Mouse (Mus musculus) heart, embryonic 11.5 days (tissue): ENCODE measurements around the gene Myo10. TPM values are rescaled to one million over a fixed set of nuclear protein-coding genes. Genes with fewer than 3 reads are reported as not detected.

Experiments used
- ATAC-seq: fragments of 200-750 bp; cut with Nextera tagmentation; replicated peaks from 2 replicates; pipeline ENCODE4 v1.8.0; 2017; ENCODE audit warnings: moderate library complexity; ENCODE audit not compliant: insufficient number of reproducible peaks, low FRiP score, low TSS enrichment
- H3K27ac ChIP-seq: fragments of 300-500 bp; sonication (generic); 2 replicates; pipeline ENCODE4 v1.5.1; 2014; ENCODE audit warnings: mild to moderate bottlenecking, low read depth, low read length
- H3K27me3 ChIP-seq: fragments of 300-500 bp; sonication (generic); 2 replicates; pipeline ENCODE4 v1.6.1; 2014; ENCODE audit warnings: mild to moderate bottlenecking, low read length, mixed read lengths; ENCODE audit not compliant: control insufficient read depth, insufficient read depth
- H3K36me3 ChIP-seq: fragments of 300-500 bp; sonication (generic); 2 replicates; pipeline ENCODE4 v1.6.1; 2014; ENCODE audit warnings: mild to moderate bottlenecking, low read length, moderate library complexity, mixed read lengths; ENCODE audit not compliant: control insufficient read depth, insufficient read depth
- H3K4me1 ChIP-seq: fragments of 300-500 bp; sonication (generic); 2 replicates; pipeline ENCODE4 v1.6.1; 2014; ENCODE audit warnings: low read length; ENCODE audit not compliant: control insufficient read depth, insufficient read depth
- H3K4me2 ChIP-seq: fragments of 300-500 bp; sonication (generic); 2 replicates; pipeline ENCODE4 v1.6.1; 2014; ENCODE audit warnings: mild to moderate bottlenecking, moderate library complexity
- H3K4me3 ChIP-seq: fragments of 300-500 bp; sonication (generic); 2 replicates; pipeline ENCODE4 v1.5.1; 2014; ENCODE audit warnings: low read depth, low read length
- H3K9ac ChIP-seq: fragments of 300-500 bp; sonication (generic); 2 replicates; pipeline ENCODE4 v1.6.1; 2014; ENCODE audit warnings: mild to moderate bottlenecking, low read depth, low read length, moderate library complexity
- H3K9me3 ChIP-seq: fragments of 300-500 bp; sonication (generic); replicated peaks from 2 replicates; pipeline ENCODE4 v1.6.1; 2016; ENCODE audit warnings: low read length; ENCODE audit not compliant: control insufficient read depth
- WGBS: fragments of 180-500 bp; shearing (Covaris S2); extraction: QIAGEN DNeasy Blood & Tissue Kit; methylation state at CpG from one replicate; pipeline ENCODE4 v1.1.7; 2014; ENCODE audit not compliant: insufficient replicate concordance; 5-methylcytosine and 5-hydroxymethylcytosine counted together
- polyA plus RNA-seq: library from polyadenylated mRNA; unstranded; fragments of >200 nt; fragmentation: Nextera tagmentation; extraction: Ambion mirVana; gene quantifications from 2 replicates; pipeline ENCODE4 v1.2.1, GENCODE M21; 2014

The Myo10 gene
- polyA plus RNA-seq, 1 experiment from 2014 or later = 15.4 TPM

- Histone ChIP-seq H3K27ac (no peak overlapping the region), H3K4me3 (no peak overlapping the region), H3K27me3 (no peaks in the 10 kb centered on the region), H3K9ac (no peak overlapping the region), H3K36me3 (peaks cover 9% of the 10 kb centered on the region), H3K4me2 (no peak overlapping the region), H3K4me1 (no peaks in the 10 kb centered on the region), H3K9me3 (no peaks in the 10 kb centered on the region)
- ATAC-seq = no peak
- WGBS = 53% methylated on average over 3 of the region's 3 CpGs
Measured at GRCm38 (mm10) chr15:25796353-25796752, 174.0 kb downstream of the Myo10 start.

- 83% methylated on average over 8 of the region's 8 CpGs for WGBS
- H3K4me1 ChIP-seq = no peaks in the 10 kb centered on the region
- H3K27ac ChIP-seq = no peak overlapping the region
- no peaks in the 10 kb centered on the region for H3K9me3 ChIP-seq
- H3K9ac ChIP-seq = no peak overlapping the region
- no peaks in the 10 kb centered on the region for H3K27me3 ChIP-seq
- no peak for ATAC-seq
- peaks cover 9% of the 10 kb centered on the region for H3K36me3 ChIP-seq
- H3K4me2 ChIP-seq = no peak overlapping the region
- no peak overlapping the region for H3K4me3 ChIP-seq
Measured at GRCm38 (mm10) chr15:25797179-25797578, 174.9 kb downstream of the Myo10 start.

GRCm38 (mm10) chr15:25797888-25798287 lies 175.6 kb downstream of the Myo10 start:
- H3K4me3 ChIP-seq = no peak overlapping the region
- H3K27ac ChIP-seq = no peak overlapping the region
- no peaks in the 10 kb centered on the region for H3K27me3 ChIP-seq
- ATAC-seq = no peak
- no peak overlapping the region for H3K4me2 ChIP-seq
- no peaks in the 10 kb centered on the region for H3K9me3 ChIP-seq
- H3K36me3 ChIP-seq = peaks cover 11% of the 10 kb centered on the region
- H3K9ac ChIP-seq = no peak overlapping the region
- 86% methylated on average over 1 of the region's 1 CpGs for WGBS
- H3K4me1 ChIP-seq = no peaks in the 10 kb centered on the region

- Histone ChIP-seq H3K27me3 (no peaks in the 10 kb centered on the region), H3K4me1 (no peaks in the 10 kb centered on the region), H3K4me3 (no peak overlapping the region), H3K27ac (no peak overlapping the region), H3K9ac (no peak overlapping the region), H3K9me3 (no peaks in the 10 kb centered on the region), H3K4me2 (no peak overlapping the region), H3K36me3 (peaks cover 7% of the 10 kb centered on the region)
- ATAC-seq = no peak
- 88% methylated on average over 5 of the region's 5 CpGs for whole genome bisulfite sequencing
Measured at GRCm38 (mm10) chr15:25801726-25802125, 179.4 kb downstream of the Myo10 start.

GRCm38 (mm10) chr15:25802194-25802593 lies 179.9 kb downstream of the Myo10 start:
- Histone ChIP-seq H3K27me3 (no peaks in the 10 kb centered on the region), H3K4me1 (no peaks in the 10 kb centered on the region), H3K4me3 (no peak overlapping the region), H3K9me3 (no peaks in the 10 kb centered on the region), H3K9ac (no peak overlapping the region), H3K36me3 (peaks cover 7% of the 10 kb centered on the region), H3K27ac (no peak overlapping the region), H3K4me2 (no peak overlapping the region)
- no peak for ATAC-seq
- WGBS = 81% methylated on average over 8 of the region's 8 CpGs

- H3K9ac ChIP-seq = no peak overlapping the region
- H3K4me1 ChIP-seq = no peaks in the 10 kb centered on the region
- H3K27ac ChIP-seq = no peak overlapping the region
- no peaks in the 10 kb centered on the region for H3K27me3 ChIP-seq
- H3K9me3 ChIP-seq = no peaks in the 10 kb centered on the region
- peaks cover 7% of the 10 kb centered on the region for H3K36me3 ChIP-seq
- H3K4me2 ChIP-seq = no peak overlapping the region
- no peak for ATAC-seq
- 89% methylated on average over 15 of the region's 15 CpGs for WGBS
- H3K4me3 ChIP-seq = no peak overlapping the region
Measured at GRCm38 (mm10) chr15:25803111-25803510, 180.8 kb downstream of the Myo10 start.

GRCm38 (mm10) chr15:25805336-25806110 lies 183.2 kb downstream of the Myo10 start:
- no peak overlapping the region for H3K4me2 ChIP-seq
- no peaks in the 10 kb centered on the region for H3K27me3 ChIP-seq
- 0 out of 2 replicates have a peak, but pooled peaks cover 2% of the 10 kb centered on the region for H3K4me1 ChIP-seq
- no peak overlapping the region for H3K9ac ChIP-seq
- H3K36me3 ChIP-seq = peaks cover 7% of the 10 kb centered on the region
- ATAC-seq = no peak
- no peaks in the 10 kb centered on the region for H3K9me3 ChIP-seq
- H3K4me3 ChIP-seq = no peak overlapping the region
- WGBS = 80% methylated on average over 21 of the region's 21 CpGs
- H3K27ac ChIP-seq = no peak overlapping the region

GRCm38 (mm10) chr15:25806363-25806762 lies 184.0 kb downstream of the Myo10 start:
- no peak overlapping the region for H3K4me2 ChIP-seq
- 89% methylated on average over 17 of the region's 17 CpGs for WGBS
- no peak overlapping the region for H3K4me3 ChIP-seq
- H3K9me3 ChIP-seq = no peaks in the 10 kb centered on the region
- no peak overlapping the region for H3K27ac ChIP-seq
- no peaks in the 10 kb centered on the region for H3K27me3 ChIP-seq
- no peak overlapping the region for H3K9ac ChIP-seq
- H3K4me1 ChIP-seq = 0 out of 2 replicates have a peak, but pooled peaks cover 2% of the 10 kb centered on the region
- H3K36me3 ChIP-seq = peaks cover 8% of the 10 kb centered on the region
- no peak for ATAC-seq

GRCm38 (mm10) chr15:25806878-25807277 lies 184.6 kb downstream of the Myo10 start:
- WGBS = 94% methylated on average over 9 of the region's 9 CpGs
- H3K36me3 ChIP-seq = peaks cover 8% of the 10 kb centered on the region
- no peak overlapping the region for H3K4me2 ChIP-seq
- H3K4me3 ChIP-seq = no peak overlapping the region
- H3K9ac ChIP-seq = no peak overlapping the region
- 0 out of 2 replicates have a peak, but pooled peaks cover 2% of the 10 kb centered on the region for H3K4me1 ChIP-seq
- no peak overlapping the region for H3K27ac ChIP-seq
- no peaks in the 10 kb centered on the region for H3K9me3 ChIP-seq
- no peak for ATAC-seq
- H3K27me3 ChIP-seq = no peaks in the 10 kb centered on the region
